Mouse (Mus musculus) lung, postnatal 0 days (tissue): ENCODE data around the gene Rybp.

Experiments
- CTCF ChIP-seq: IDR thresholded peaks from 2 replicates; pipeline ENCODE4 v1.5.1; 2016; ENCODE audit warnings: antibody characterized with exemption, mild to moderate bottlenecking
- EP300 ChIP-seq: IDR thresholded peaks from 2 replicates; pipeline ENCODE4 v1.6.1; 2016; ENCODE audit warnings: antibody characterized with exemption, mild to moderate bottlenecking, control low read depth

GRCm38 (mm10) chr6:100336591-100337148 lies 49.4 kb upstream of the Rybp start:
- 0 out of 2 replicates have a peak, but pooled peaks have one; percentile 8 for TF ChIP-seq CTCF
- no peak for TF ChIP-seq EP300
